Mouse (Mus musculus): Measurements from ENCODE around the gene Gnai2. TPM values are rescaled to one million over a fixed set of nuclear protein-coding genes. Genes with fewer than 3 reads are reported as not detected.

Gene Gnai2
- polyA plus RNA-seq, 1 experiment from 2014 or later: 367 TPM

- no peaks in the 10 kb centered on the region for H3K9me3 ChIP-seq (replicated peaks)
- 63% methylated on average over 8 of the region's 8 CpGs for WGBS
- no peaks in the 10 kb centered on the region for H3K36me3 ChIP-seq
- no peak overlapping the region for H3K9ac ChIP-seq
- 0 out of 2 replicates have a peak, but pooled peaks cover 2% of the 10 kb centered on the region for H3K27me3 ChIP-seq
- no peak overlapping the region for H3K4me3 ChIP-seq
- peaks cover 25% of the 10 kb centered on the region for H3K4me1 ChIP-seq (replicated peaks)
- no peak overlapping the region for H3K27ac ChIP-seq
- ATAC-seq (replicated peaks; ENCODE audit: insufficient number of reproducible peaks, insufficient read depth, low FRiP score, low read depth): no peak
- no peak overlapping the region for H3K4me2 ChIP-seq
Observed at GRCm38 (mm10) chr9:107641666-107642065, 6.5 kb upstream of the Gnai2 start.

DNA sequence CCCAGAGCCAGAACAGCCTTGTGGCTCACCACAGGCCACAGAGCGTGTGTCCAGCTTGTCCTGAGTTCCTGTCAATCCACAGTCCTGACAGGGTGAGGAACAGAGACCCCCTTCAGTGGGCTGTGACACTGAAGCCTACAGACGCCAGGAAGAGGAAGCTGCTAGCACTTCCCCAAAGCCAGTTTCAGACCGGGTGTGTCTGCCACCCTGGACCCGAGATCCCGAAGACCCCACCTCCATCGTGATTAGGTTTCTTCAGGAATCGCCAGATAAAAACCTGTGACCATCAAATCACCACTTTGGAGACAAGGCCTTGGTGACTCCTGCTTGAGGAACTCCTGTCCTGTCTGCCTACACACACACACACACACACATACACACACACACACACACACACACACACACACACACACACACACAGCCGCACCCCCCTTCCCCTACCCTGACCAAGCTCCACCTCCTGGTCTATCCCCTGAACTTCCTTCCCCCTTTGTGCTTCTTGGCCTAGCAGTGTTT, 5.1 kb upstream of the Gnai2 start:
- WGBS: 32% methylated on average over 8 of the region's 8 CpGs
- Histone ChIP-seq H3K36me3 (no peaks in the 10 kb centered on the region), H3K9ac (no peak overlapping the region), H3K4me3 (no peak overlapping the region), H3K27ac (peak overlapping the region; percentile 20; the same call in 1 of the 2 replicates), H3K27me3 (no peaks in the 10 kb centered on the region), H3K9me3 (replicated peaks) (no peaks in the 10 kb centered on the region), H3K4me2 (no peak overlapping the region), H3K4me1 (replicated peaks) (peaks cover 32% of the 10 kb centered on the region)
- no peak for ATAC-seq (replicated peaks; ENCODE audit: insufficient number of reproducible peaks, insufficient read depth, low FRiP score, low read depth)

- Histone ChIP-seq H3K9me3 (replicated peaks) (no peaks in the 10 kb centered on the region), H3K4me3 (no peak overlapping the region), H3K36me3 (no peaks in the 10 kb centered on the region), H3K9ac (no peak overlapping the region), H3K4me1 (replicated peaks) (peaks cover 32% of the 10 kb centered on the region), H3K4me2 (no peak overlapping the region), H3K27ac (no peak overlapping the region), H3K27me3 (no peaks in the 10 kb centered on the region)
- 32% methylated on average over 7 of the region's 7 CpGs for WGBS
- no peak for ATAC-seq (replicated peaks; ENCODE audit: insufficient number of reproducible peaks, insufficient read depth, low FRiP score, low read depth)
Observed at GRCm38 (mm10) chr9:107637070-107637469, 1.9 kb upstream of the Gnai2 start.

DNA sequence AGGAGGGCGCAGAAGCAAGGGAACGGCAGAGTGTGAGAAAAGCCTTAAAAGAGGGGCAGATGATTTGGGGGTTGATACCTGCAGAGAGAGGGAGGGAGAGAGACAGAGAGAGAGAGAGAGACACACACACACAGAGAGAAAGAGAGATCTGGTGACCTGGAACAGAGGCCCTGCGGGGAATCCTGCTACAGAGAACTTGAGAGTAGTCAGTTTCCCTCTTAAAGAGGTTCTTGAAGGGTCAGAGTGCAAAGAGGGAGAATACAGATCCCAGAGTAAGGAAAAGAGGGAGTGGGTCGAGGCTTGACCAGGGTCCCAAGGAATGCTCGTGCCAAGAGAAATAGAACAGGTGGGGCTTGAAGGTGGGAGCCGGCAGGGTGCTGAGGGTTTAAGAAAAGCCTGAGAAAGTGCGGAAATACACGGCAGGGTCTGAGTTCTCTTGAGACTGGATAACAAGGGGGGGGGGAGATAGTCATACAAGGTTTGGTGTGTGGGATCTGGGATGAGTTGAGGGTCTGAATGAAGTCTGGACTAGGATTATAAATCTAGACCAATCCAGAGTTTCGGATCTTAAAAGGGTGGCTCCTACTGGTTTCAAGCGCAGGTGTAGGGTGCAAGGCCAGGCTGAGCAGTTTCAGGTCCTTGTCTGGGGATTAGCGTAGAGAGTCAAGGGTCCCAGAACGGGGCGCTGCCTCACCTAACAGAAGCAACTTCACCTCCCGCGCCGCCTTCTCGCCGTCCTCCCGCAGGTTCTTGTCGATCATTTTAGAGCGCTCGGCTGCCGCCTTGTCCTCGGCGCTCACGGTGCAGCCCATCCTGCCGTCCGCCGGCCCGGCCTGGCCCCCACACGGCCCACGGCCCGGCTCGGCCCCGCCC, 525 bp downstream of the Gnai2 start:
- Histone ChIP-seq H3K4me2 (peak overlapping the region; percentile 94), H3K27me3 (no peaks in the 10 kb centered on the region), H3K9ac (peak overlapping the region; percentile 100), H3K4me1 (replicated peaks) (peaks cover 53% of the 10 kb centered on the region), H3K9me3 (replicated peaks) (no peaks in the 10 kb centered on the region), H3K36me3 (no peaks in the 10 kb centered on the region), H3K27ac (peak overlapping the region; percentile 89), H3K4me3 (peak overlapping the region; percentile 94)
- WGBS: under 1% methylated on average over 35 of the region's 35 CpGs
- ATAC-seq (replicated peaks; ENCODE audit: insufficient number of reproducible peaks, insufficient read depth, low FRiP score, low read depth): no peak

DNA sequence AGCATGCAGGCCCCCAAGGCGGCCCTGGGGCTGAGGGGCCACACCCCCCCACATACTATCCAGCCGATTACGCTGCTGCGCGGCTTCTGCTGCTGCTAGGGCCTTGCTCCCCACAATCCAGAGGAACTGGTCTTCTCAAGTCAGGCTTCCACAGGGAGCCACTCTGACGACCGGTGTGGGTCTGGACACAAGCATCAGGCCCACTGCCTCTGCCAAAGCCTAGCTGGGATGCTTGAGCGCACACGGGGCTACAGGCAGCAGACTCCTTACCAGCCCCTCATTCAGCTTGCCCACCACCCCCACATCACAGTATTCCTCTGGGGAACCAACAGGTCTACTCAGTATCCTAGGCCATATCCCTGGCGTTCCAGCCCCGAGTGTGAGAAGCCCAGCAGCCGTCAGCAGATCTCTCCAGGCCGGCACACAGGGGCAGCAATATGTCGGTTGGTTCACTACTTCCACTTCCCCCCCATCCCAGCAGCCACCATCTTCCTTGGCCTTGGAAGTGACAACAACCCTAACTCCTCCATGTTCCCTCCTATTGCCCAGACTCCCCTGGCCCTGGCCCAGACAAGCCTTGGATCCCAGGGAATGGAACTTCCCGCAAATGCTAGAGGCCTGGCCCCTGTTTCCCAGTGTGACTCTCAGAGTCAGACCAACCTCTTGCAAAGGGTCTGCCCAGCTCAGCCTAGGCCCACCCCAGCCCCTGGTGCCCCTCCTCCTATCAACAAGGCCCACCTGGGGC, 1.3 kb downstream of the Gnai2 start:
- Histone ChIP-seq H3K27ac (peak overlapping the region; percentile 89), H3K9ac (peak overlapping the region; percentile 100), H3K4me3 (peak overlapping the region; percentile 94), H3K4me2 (peak overlapping the region; percentile 94), H3K9me3 (replicated peaks) (no peaks in the 10 kb centered on the region), H3K36me3 (no peaks in the 10 kb centered on the region), H3K4me1 (replicated peaks) (peaks cover 61% of the 10 kb centered on the region), H3K27me3 (no peaks in the 10 kb centered on the region)
- under 1% methylated on average over 15 of the region's 15 CpGs for WGBS
- ATAC-seq (replicated peaks; ENCODE audit: insufficient number of reproducible peaks, insufficient read depth, low FRiP score, low read depth): 0 out of 2 replicates have a peak, but pooled peaks have one; percentile 0

DNA sequence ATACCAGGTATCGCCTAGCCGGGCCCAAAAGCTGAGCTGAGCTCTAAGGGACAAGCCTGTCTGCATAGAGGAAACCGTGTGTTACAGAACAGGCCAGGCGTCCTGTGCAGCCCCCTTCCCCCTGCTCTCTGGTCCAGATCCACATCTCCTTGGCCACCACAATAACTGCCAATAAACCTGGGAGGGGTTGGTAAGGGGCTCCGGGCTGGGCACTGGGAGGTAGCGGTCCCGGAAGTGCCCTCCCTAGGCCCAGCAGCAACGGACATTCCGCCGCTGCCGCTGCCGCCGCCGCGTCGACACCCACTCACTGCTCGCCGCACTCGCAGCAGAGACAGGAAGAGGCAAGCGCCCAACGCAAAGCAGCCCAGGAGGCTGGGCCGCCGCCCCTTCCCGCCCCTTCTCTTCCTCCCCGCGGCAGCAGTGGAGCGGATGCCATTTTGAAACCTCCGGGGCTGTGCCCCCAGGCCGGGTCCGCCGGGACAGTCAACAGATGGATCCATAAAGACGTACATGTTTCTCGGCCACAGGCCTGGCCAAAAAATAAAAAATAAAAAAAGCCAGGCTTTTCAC, 2.0 kb downstream of the Gnai2 start:
- no peaks in the 10 kb centered on the region for H3K36me3 ChIP-seq
- H3K4me1 ChIP-seq (replicated peaks): peaks cover 68% of the 10 kb centered on the region
- peak overlapping the region; percentile 89 for H3K27ac ChIP-seq
- H3K9me3 ChIP-seq (replicated peaks): no peaks in the 10 kb centered on the region
- peak overlapping the region; percentile 100 for H3K9ac ChIP-seq
- ATAC-seq (replicated peaks; ENCODE audit: insufficient number of reproducible peaks, insufficient read depth, low FRiP score, low read depth): peak; percentile 45
- H3K4me3 ChIP-seq: peak overlapping the region; percentile 94
- 1% methylated on average over 33 of the region's 33 CpGs for WGBS
- no peaks in the 10 kb centered on the region for H3K27me3 ChIP-seq
- H3K4me2 ChIP-seq: peak overlapping the region; percentile 94

DNA sequence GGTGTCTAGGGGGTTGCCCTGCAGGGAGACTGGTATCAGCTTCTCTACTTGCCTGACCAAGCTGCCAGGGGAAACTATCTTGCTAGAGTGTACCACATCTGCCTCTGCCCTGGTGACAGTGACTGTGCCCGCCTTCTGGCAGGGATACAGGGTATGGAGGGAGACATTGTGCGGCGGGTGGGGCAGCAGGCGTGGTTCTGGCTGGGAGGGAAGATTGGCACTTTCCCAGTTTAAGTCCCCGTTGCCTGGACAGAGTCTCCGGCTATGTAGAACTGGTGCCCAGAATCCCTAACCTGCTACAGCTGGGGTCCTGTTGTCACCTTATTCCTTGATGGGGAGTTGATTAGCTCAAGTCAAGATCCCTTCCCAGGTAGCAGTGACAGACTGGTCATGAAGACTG, 2.7 kb downstream of the Gnai2 start:
- ATAC-seq (replicated peaks; ENCODE audit: insufficient number of reproducible peaks, insufficient read depth, low FRiP score, low read depth): no peak
- Histone ChIP-seq H3K4me2 (peak overlapping the region; percentile 94), H3K4me3 (peak overlapping the region; percentile 94), H3K9me3 (replicated peaks) (no peaks in the 10 kb centered on the region), H3K27ac (peak overlapping the region; percentile 89), H3K27me3 (no peaks in the 10 kb centered on the region), H3K36me3 (no peaks in the 10 kb centered on the region), H3K9ac (peak overlapping the region; percentile 100), H3K4me1 (replicated peaks) (peaks cover 75% of the 10 kb centered on the region)
- 48% methylated on average over 6 of the region's 6 CpGs for WGBS

DNA sequence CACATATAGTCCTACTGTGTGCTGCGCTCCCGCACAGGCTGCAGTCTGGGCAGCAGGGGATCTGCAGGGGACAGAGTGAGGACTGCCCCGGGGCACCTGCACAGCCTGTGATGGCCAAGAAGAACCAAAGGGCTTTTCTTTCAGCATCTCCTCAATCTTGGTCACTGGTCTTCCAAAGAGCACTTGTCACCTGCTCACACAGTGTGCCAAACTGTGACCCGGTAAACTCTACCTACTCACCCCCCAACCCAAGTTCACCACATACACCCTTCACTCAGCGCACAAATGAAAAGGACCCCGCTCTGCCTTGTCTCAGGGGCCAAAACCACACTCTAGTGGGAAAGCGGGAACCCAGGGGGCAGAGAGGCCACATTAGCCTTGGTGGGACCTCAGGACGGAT, 3.3 kb downstream of the Gnai2 start:
- Histone ChIP-seq H3K4me1 (replicated peaks) (peaks cover 75% of the 10 kb centered on the region), H3K9ac (peak overlapping the region; percentile 100; the same call in 1 of the 2 replicates), H3K27me3 (no peaks in the 10 kb centered on the region), H3K27ac (peak overlapping the region; percentile 89), H3K9me3 (replicated peaks) (no peaks in the 10 kb centered on the region), H3K36me3 (no peaks in the 10 kb centered on the region), H3K4me2 (peak overlapping the region; percentile 94), H3K4me3 (peak overlapping the region; percentile 94; the same call in 1 of the 2 replicates)
- no peak for ATAC-seq (replicated peaks; ENCODE audit: insufficient number of reproducible peaks, insufficient read depth, low FRiP score, low read depth)
- WGBS: 93% methylated on average over 8 of the region's 8 CpGs

DNA sequence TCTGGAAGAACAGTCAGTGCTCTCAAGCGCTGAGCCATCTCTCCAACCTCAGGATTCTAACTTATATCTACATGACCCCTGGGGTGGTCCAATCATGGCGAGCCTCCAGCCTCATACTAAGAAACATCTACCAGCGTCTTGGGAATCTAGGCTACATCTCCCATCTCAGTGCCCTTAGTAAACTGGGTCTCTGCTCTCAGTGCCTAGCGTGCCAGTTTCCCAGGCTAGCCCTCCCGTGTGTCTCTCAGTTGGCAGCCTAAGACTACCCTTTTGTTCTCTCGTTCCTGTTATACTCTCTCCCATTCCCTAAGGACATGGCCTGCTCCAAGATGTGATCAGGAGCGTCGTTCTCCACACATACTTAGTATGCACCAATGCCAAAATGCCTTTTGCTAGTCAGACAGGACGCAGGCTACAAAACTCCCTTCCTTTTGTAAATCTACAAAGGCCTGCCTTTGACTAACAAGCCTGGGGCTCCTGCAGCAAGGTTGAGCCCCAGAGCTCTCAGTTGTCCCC, 3.8 kb downstream of the Gnai2 start:
- peak overlapping the region; percentile 94 for H3K4me2 ChIP-seq
- no peaks in the 10 kb centered on the region for H3K27me3 ChIP-seq
- H3K4me3 ChIP-seq: peak overlapping the region; percentile 94; the same call in 1 of the 2 replicates
- no peak overlapping the region for H3K9ac ChIP-seq
- no peaks in the 10 kb centered on the region for H3K36me3 ChIP-seq
- peak overlapping the region; percentile 89 for H3K27ac ChIP-seq
- H3K9me3 ChIP-seq (replicated peaks): no peaks in the 10 kb centered on the region
- H3K4me1 ChIP-seq (replicated peaks): peaks cover 77% of the 10 kb centered on the region
- 73% methylated on average over 9 of the region's 9 CpGs for WGBS
- no peak for ATAC-seq (replicated peaks; ENCODE audit: insufficient number of reproducible peaks, insufficient read depth, low FRiP score, low read depth)

- Histone ChIP-seq H3K36me3 (peaks cover 1% of the 10 kb centered on the region; the same call in 1 of the 2 replicates), H3K4me3 (0 out of 2 replicates have a peak overlapping the region, but pooled peaks have one; percentile 2), H3K9me3 (replicated peaks) (no peaks in the 10 kb centered on the region), H3K9ac (peak overlapping the region; percentile 32; the same call in 1 of the 2 replicates), H3K4me2 (peak overlapping the region; percentile 94), H3K27ac (peak overlapping the region; percentile 89), H3K4me1 (replicated peaks) (peaks cover 79% of the 10 kb centered on the region), H3K27me3 (no peaks in the 10 kb centered on the region)
- WGBS: 24% methylated on average over 4 of the region's 4 CpGs
- no peak for ATAC-seq (replicated peaks; ENCODE audit: insufficient number of reproducible peaks, insufficient read depth, low FRiP score, low read depth)
Observed at GRCm38 (mm10) chr9:107630576-107630975, 4.6 kb downstream of the Gnai2 start.
